Mouse (Mus musculus) adrenal gland (tissue): ENCODE measurements at regions not wholly inside any gene's neighbourhood (a gene's known extent, or its start where the extent isn't known, plus 50 kb on each side); places are given as distances from the start of the nearest gene placed in this dataset.
"Not testable (repeated sequence)": the region's sequence is repeated elsewhere in the genome, so short reads cannot be mapped to it uniquely, and the experiment has no call there.

Experiments used
- intact Hi-C: fragments of 180-260 bp; cut with DNase I; formaldehyde crosslinking; loops from one replicate; pipeline ENCODE4 v1.15.1; 2025

DNA sequence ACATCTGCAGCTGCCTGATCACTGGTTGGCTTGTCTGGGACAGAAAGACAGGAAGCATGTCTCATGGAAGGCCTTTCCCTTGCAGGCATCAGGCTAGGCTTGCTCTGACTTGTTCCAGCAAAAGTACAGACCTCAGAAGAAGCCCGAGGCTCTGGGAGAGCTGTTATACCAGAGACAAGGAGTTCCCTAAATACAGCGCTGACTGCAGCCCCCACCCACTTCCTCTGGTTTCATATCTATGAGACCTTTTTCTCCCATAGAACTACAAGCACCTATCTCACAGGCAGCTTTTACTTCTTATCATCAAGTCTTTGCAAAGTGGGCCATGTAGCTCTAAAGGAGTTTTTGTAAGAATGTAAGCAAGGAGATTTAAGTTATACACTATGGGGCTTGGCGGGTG is 312.2 kb upstream of the Vmn1r3 start:
- intact Hi-C loops, result not testable (repeated sequence)

DNA sequence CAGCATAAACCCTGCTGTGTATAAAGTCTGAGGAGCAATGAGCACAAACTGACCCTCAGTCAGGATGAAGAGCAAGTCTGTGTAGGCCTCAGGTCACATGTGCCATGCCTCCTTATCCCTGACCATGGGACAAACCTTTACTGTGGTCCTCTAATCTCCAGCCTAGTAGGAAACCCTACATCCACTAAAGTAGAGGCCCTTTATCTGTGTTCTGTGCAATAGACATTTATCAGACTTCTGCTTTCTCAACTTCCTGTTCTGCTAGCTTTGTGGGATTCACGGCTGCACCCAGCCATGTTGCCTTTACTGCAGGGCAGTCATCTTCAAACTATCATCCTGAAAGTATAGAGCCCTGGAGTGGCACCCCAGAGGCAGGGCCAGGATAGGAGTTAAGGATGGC is 310.8 kb upstream of the Vmn1r3 start:
- intact Hi-C loops, result not testable (repeated sequence)

GRCm38 (mm10) chr4:3494123-3494681 is 309.0 kb upstream of the Vmn1r3 start:
- intact Hi-C loops, result not testable (repeated sequence)

DNA sequence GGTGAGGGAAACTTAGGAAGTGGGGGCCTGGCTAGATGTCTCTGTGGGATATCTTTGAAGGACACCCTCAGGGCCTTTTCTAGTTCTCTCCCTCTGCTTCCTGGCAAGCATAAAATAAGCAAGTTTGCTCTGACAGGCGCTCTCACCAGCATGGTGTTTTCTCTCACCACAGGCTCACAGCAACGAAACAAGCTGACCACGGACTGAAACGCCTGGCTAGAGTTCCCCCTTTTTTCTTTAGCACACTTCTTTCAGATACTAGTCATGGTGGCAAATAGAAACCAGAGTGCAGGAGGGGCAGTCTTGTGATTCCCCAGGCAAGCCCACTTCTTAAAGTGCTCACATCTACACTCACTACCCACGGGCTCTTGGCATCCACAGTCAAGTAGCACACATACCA is 305.7 kb upstream of the Vmn1r3 start:
- intact Hi-C loops, result not testable (repeated sequence)

DNA sequence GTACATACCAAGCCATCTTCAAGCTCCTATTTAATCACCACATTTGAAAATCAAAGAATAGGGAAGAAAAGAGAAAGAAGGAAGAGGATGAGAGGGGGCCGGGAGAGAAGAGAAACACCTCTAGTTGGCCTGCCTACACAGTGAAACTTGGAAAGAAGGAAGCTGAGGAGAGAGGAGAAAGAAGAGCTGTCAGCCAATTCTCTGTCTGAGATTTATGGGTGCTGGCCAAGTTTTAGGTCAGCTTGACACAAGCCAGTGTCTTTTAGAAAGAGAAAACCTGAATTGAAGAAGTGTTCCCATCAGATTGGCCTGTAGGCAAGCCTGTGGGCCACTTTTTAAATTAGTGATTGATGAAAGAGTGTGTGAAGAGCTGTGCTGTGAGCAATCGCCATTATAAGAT is 296.9 kb upstream of the Vmn1r3 start:
- intact Hi-C loops, result no loop called here

DNA sequence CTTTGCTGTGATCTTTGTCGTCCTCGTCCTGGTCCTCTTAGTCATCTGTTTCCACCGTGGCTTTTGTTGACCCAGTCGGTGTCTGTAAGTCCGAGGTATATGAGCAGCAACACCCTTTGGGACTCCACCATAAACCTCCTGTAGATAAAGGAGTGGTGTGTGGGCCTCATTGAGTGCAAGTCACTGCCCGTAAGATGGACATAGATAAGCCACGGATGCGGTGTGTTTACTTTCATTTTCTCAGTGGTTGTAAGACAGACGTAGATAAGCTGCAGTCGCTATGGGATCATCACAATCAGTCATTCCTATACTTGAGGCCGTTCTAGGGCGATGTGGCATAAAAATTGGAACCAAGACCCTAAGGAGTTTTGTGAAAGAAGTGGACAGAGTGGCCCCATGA is 271.6 kb upstream of the Vmn1r3 start:
- intact Hi-C loops, result no loop called here

DNA sequence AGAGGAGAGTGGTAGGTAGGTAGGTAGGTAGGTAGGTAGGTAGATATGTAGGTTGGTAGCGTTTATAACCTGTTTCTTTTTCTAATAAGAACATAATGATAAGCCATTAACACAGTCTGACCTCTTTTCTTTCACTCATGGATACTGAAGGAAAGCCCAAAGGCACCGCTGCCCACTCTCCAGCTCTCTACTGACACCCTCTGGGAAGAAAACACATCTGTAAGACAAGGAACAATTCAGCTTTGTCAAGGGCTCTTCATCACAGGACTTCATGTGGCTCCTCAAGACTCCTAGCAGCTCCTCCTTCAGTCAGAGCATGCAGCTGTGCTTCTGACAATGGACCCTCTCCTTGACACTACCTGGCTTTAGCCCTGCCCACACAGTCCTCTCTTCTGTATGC is 252.2 kb upstream of the Vmn1r3 start:
- intact Hi-C loops, result loop anchor here (10.0 kb wide), 2 partner anchors 387 to 487 kb away; no protein-coding TSS in a partner anchor

DNA sequence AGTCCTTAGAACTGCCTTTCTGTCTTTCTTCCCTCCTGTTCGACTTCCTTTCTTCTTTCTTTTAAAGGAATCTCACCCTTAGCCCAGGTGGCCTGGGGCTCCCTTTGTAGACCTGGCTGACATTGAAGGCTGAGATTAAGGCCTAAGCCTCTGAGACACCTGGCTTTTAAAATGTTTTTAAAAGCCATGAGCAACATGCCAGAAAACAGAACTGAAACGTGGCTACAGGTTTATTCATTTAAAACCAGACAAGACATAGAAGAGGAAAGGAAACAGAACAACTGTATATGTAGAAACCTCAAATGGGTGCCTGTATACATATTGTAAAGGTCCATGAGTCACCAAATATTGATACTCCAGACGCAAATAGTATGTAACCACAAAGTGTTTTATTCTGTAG is 242.8 kb upstream of the Vmn1r3 start:
- intact Hi-C loops, result no loop called here

DNA sequence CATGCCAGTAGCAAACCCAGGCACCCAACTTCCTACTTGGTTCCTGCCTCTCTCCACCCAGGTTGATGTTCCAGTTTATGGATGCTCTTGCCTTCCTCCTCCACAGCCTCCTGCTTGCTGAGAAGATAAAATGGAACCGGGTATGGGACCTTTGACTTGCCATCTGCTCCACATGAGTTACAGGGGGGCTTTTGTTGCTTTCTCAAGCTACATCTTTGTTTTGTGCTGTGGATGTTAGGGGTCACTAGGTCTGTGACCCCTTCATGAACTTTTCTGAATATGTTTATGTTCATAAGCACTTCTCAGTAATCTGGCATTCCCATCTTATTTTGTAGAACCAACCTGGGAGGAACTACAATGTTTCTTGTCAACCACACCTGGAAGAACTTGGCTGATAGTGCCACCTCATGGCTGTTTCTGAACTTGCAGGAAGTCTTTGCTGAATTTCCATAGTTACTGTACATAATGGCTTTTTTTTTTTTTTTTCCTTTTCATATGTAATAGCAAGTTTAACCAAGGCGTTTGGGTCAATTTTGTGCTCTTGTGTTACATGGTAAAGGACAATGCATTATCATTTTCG is 234.9 kb upstream of the Vmn1r3 start:
- intact Hi-C loops, result no loop called here

- intact Hi-C loops, result no loop called here
These were observed 231.5 kb upstream of the Vmn1r3 start for GRCm38 (mm10) chr4:3416670-3417069.

GRCm38 (mm10) chr4:3414442-3415022 is 229.4 kb upstream of the Vmn1r3 start:
- intact Hi-C loops, result not testable (repeated sequence)

DNA sequence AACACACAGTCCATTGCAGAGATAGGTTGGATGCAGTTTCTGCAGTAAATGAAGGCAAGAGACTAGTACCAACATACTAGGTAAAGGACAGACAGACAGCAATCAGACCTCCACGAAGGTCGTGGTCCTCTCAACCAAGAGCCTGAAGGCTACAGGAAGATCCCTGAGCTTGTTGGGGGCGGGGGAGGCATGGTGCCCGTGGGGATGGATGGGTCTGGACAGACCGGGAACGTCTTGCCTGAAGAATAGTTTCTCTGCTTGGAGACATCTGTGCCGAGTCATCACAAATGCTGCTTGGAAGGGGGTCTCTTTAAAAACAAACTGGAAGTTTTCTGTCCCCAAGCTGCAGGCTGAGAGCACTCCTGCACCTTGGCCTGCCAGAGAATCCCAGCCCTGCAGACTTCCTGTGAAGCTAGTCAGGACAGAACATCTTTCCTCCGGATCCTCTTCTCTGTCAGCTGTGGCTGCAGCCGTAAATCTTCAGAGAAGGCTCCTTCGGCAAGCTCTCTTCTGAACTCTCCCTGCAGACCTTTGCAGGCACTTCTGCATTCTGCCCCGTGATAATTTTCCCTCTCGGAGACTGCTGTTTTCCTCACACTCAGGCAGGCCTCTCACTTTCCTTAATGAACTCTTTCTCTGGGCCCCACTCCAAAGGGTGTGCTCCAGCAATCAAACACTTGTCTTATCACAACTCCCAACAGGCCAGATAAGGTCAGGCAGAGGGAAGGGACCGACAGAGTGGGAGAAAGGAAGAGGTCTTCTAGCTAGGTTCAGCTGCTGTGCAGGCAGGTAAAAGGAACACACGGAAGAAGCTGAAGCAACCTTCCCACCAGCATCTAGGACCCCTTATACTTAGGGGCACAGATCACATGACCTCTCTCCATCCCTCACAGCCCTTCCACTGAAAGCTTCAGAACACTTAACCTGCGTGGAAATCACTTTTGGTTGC is 228.6 kb upstream of the Vmn1r3 start:
- intact Hi-C loops, result no loop called here

DNA sequence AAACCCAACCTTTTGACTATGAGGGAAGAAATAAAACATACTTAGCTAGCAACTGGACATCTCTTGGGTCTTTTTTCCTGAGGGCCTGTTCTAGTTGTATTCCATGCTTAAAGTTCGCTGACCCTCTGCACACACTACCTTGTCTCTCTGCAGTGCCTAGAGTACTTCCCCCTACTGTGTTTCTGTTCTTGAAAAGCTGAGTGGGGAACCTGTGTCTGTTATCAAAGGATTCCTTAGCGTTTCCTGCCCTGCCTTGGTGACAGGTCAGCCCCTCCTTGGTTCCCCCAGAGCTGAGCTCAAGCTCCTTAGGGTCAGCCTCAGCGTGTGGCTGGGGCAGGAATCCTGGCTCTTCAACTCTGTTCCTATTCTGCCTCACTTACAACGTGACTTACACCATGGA is 227.2 kb upstream of the Vmn1r3 start:
- intact Hi-C loops, result not testable (repeated sequence)

- intact Hi-C loops, result not testable (repeated sequence)
These were observed 217.7 kb upstream of the Vmn1r3 start for GRCm38 (mm10) chr4:3402856-3403255.

- intact Hi-C loops, result not testable (repeated sequence)
These were observed 216.6 kb upstream of the Vmn1r3 start for GRCm38 (mm10) chr4:3401766-3402165.

GRCm38 (mm10) chr4:3391579-3391978 is 206.4 kb upstream of the Vmn1r3 start:
- intact Hi-C loops, result not testable (repeated sequence)

DNA sequence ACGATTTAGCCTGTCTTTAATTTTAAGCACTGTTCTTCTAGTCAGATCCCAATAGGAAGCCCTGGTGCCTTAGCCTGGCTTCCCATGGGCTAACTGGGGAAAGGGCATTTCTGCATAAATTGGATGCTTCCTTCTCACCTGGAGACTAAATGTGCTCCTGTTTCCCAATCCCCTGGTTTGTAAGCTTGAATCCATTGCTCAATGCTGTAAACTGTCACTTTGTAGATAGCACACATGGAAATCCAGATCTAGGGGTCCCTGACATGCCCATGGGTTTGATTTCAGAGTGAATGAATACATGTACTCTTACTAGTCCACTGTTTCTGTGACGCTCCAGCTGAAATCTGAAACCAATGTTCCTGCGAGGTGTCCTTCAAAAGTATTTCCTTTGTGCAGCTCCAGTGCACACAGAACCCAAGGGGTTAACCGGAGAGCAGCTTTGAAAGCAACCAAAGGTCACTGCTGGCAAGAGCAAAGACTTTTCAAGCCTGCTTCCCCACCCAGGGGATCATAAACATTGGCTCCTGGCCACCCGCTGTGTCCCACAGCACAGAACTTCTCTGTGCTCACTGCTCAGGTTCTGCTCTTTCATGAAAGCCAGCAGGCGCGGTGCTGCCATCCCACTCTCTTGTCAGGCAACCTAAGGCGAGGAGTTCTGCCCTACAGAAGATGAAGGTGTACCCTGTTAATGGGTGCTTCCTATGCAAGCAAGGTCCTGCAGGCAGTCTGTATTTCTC is 188.0 kb upstream of the Vmn1r3 start:
- intact Hi-C loops, result not testable (repeated sequence)

DNA sequence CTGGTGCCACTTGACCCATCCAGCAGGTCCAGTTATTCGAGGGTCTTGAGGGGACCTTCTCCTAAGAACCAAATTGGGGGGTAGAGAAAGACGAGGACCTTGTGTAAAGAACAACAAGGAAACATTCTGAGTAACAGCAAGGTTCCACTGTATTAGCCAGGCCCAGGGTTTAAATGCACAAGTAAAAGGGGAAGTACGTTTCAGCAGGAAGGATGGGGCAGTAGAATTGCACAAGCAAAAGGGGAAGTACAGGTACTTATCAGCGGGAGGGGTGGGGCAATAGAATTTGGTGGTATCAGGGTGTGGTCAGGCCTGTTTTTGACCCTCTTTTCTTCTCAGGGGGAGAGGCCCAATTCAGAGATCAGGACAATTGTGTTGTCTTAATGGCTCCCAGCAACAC is 182.9 kb upstream of the Vmn1r3 start:
- intact Hi-C loops, result not testable (repeated sequence)

GRCm38 (mm10) chr4:3343443-3343842 is 158.3 kb upstream of the Vmn1r3 start:
- intact Hi-C loops, result not testable (repeated sequence)

GRCm38 (mm10) chr4:3342696-3343095 is 157.5 kb upstream of the Vmn1r3 start:
- intact Hi-C loops, result not testable (repeated sequence)

DNA sequence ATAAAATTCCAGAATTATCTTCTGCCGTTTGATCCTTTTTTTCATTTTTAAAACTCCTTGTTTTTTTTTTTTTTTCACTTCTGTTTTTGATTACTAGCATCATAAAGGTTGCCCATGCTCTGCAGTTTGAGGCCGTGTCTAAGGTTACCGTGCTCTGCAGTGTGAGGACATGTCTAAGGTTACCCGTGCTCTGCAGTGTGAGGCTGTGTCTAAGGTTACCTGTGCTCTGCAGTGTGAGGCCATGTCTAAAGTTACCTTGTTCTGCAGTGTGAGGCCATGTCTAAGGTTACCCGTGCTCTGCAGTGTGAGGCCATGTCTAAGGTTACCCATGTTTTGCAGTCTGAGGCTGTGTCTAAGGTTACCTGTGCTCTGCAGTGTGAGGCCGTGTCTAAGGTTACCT is 157.0 kb upstream of the Vmn1r3 start:
- intact Hi-C loops, result not testable (repeated sequence)
